Mouse (Mus musculus) midbrain, embryonic 15.5 days (tissue): ENCODE data around the gene Tsr3. TPM values are rescaled to one million over a fixed set of nuclear protein-coding genes. Genes with fewer than 3 reads are reported as not detected.
A peak's percentile ranks its signal among the peaks of the same experiment; 100 is the strongest.

Experiments
- ATAC-seq: fragments of 200-750 bp; cut with Nextera tagmentation; replicated peaks from 2 replicates; pipeline ENCODE4 v1.8.0; 2017; ENCODE audit warnings: moderate TSS enrichment
- H3K27ac ChIP-seq: fragments of 300-500 bp; sonication (generic); 2 replicates; pipeline ENCODE4 v1.5.1; 2015; ENCODE audit warnings: mild to moderate bottlenecking, inconsistent platforms
- H3K27me3 ChIP-seq: fragments of 300-500 bp; sonication (generic); replicated peaks from 2 replicates; pipeline ENCODE4 v1.6.1; 2015; ENCODE audit warnings: inconsistent platforms
- H3K36me3 ChIP-seq: fragments of 300-500 bp; sonication (generic); replicated peaks from 2 replicates; pipeline ENCODE4 v1.6.1; 2015; ENCODE audit warnings: inconsistent platforms
- H3K4me1 ChIP-seq: fragments of 300-500 bp; sonication (generic); 2 replicates; pipeline ENCODE4 v1.6.1; 2015; ENCODE audit warnings: inconsistent platforms
- H3K4me2 ChIP-seq: fragments of 300-500 bp; sonication (generic); 2 replicates; pipeline ENCODE4 v1.6.1; 2015; ENCODE audit warnings: inconsistent platforms, mild to moderate bottlenecking, moderate library complexity
- H3K4me3 ChIP-seq: fragments of 300-500 bp; sonication (generic); 2 replicates; pipeline ENCODE4 v1.5.1; 2015; ENCODE audit warnings: mild to moderate bottlenecking, inconsistent platforms
- H3K9ac ChIP-seq: fragments of 300-500 bp; sonication (generic); 2 replicates; pipeline ENCODE4 v1.6.1; 2015; ENCODE audit warnings: mild to moderate bottlenecking, inconsistent platforms
- H3K9me3 ChIP-seq: fragments of 300-500 bp; sonication (generic); 2 replicates; pipeline ENCODE4 v1.6.1; 2016; ENCODE audit warnings: inconsistent platforms
- WGBS: fragments of 180-500 bp; shearing (Covaris S2); methylation state at CpG from one replicate; pipeline ENCODE4 v1.1.7; 2015; ENCODE audit warnings: mixed read lengths; 5-methylcytosine and 5-hydroxymethylcytosine counted together
- microRNA-seq: library from miRNA; unstranded; fragments of <30 nt; microRNA quantifications from one replicate; pipeline ENCODE4, GENCODE M21; 2016
- polyA plus RNA-seq: library from polyadenylated mRNA; unstranded; fragments of >200 nt; fragmentation: Nextera tagmentation; extraction: Ambion mirVana; gene quantifications from 2 replicates; pipeline ENCODE4 v1.2.1, GENCODE M21; 2015

Gene Tsr3
- polyA plus RNA-seq, 1 experiment from 2014 or later = 62.7 TPM

GRCm38 (mm10) chr17:25274571-25275346 lies 34.8 kb downstream of the Tsr3 start, which contains the start of gene Ube2i:
Gene Ube2i (minus strand): TSS chr17:25274622.
- ATAC-seq = no peak
- Histone ChIP-seq H3K9ac (peak within 1 kb of the TSS; percentile 97), H3K27ac (peak within 1 kb of the TSS; percentile 98), H3K9me3 (no peaks in the 10 kb centered on the region), H3K27me3 (no peaks in the 10 kb centered on the region), H3K36me3 (no peaks in the 10 kb centered on the region), H3K4me3 (peak within 1 kb of the TSS; percentile 97), H3K4me1 (peaks cover 32% of the 10 kb centered on the region), H3K4me2 (peak within 1 kb of the TSS; percentile 79)
- WGBS = 78% methylated on average over 9 of the region's 9 CpGs

DNA sequence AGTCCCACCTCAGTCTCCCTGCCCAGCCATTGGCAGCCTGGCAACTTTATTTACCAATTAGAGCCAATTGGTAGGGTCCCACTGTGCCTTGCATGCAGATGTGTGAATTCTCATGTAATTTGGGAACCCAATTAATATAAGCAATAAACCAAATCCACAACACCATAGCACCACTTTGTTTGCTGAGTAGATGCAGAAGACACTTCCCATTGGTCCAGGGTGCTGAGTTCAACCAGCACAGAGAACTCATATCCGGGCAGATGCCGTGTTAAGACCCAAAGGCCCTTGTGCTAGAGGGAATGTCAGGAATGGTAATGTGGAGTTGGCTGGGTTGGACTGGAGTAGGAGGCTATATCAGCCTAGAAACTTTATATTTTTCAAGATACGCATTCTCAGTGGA lies 35.9 kb downstream of the Tsr3 start:
- H3K4me2 ChIP-seq = no peak overlapping the region
- H3K27ac ChIP-seq = no peak overlapping the region
- 94% methylated on average over 3 of the region's 3 CpGs for WGBS
- H3K9me3 ChIP-seq = no peaks in the 10 kb centered on the region
- no peak for ATAC-seq
- H3K9ac ChIP-seq = no peak overlapping the region
- no peak overlapping the region for H3K4me3 ChIP-seq
- no peaks in the 10 kb centered on the region for H3K36me3 ChIP-seq
- H3K27me3 ChIP-seq = no peaks in the 10 kb centered on the region
- H3K4me1 ChIP-seq = peaks cover 21% of the 10 kb centered on the region

- Histone ChIP-seq H3K4me2 (no peak overlapping the region), H3K27me3 (no peaks in the 10 kb centered on the region), H3K27ac (no peak overlapping the region), H3K9me3 (no peaks in the 10 kb centered on the region), H3K36me3 (no peaks in the 10 kb centered on the region), H3K4me3 (no peak overlapping the region), H3K9ac (no peak overlapping the region), H3K4me1 (no peaks in the 10 kb centered on the region)
- no peak for ATAC-seq
- 55% methylated on average over 11 of the region's 11 CpGs for WGBS
Observed at GRCm38 (mm10) chr17:25282133-25282532, 42.2 kb downstream of the Tsr3 start.

- Histone ChIP-seq H3K36me3 (no peaks in the 10 kb centered on the region), H3K4me3 (no peak overlapping the region), H3K27ac (no peak overlapping the region), H3K9ac (no peak overlapping the region), H3K27me3 (no peaks in the 10 kb centered on the region), H3K4me1 (no peaks in the 10 kb centered on the region), H3K9me3 (no peaks in the 10 kb centered on the region), H3K4me2 (no peak overlapping the region)
- ATAC-seq = no peak
- WGBS = 16% methylated on average over 3 of the region's 3 CpGs
Observed at GRCm38 (mm10) chr17:25285033-25285432, 45.1 kb downstream of the Tsr3 start.

GRCm38 (mm10) chr17:25288842-25289241 lies 48.9 kb downstream of the Tsr3 start:
- WGBS = 21% methylated on average over 4 of the region's 4 CpGs
- no peaks in the 10 kb centered on the region for H3K27me3 ChIP-seq
- no peak for ATAC-seq

GRCm38 (mm10) chr17:25290411-25290810 lies 50.4 kb downstream of the Tsr3 start:
- 34% methylated on average over 4 of the region's 4 CpGs for WGBS

More at GRCm38 (mm10) chr17:25288842-25289241, 48.9 kb downstream of the Tsr3 start:
- no peaks in the 10 kb centered on the region for H3K36me3 ChIP-seq
- no peaks in the 10 kb centered on the region for H3K9me3 ChIP-seq
- H3K27ac ChIP-seq = no peak overlapping the region
- no peaks in the 10 kb centered on the region for H3K4me1 ChIP-seq
- no peak overlapping the region for H3K4me2 ChIP-seq
- H3K9ac ChIP-seq = no peak overlapping the region
- no peak overlapping the region for H3K4me3 ChIP-seq

More at GRCm38 (mm10) chr17:25290411-25290810, 50.4 kb downstream of the Tsr3 start:
- ATAC-seq = no peak
- no peak overlapping the region for H3K9ac ChIP-seq
- no peaks in the 10 kb centered on the region for H3K4me1 ChIP-seq
- H3K36me3 ChIP-seq = no peaks in the 10 kb centered on the region
- no peak overlapping the region for H3K4me2 ChIP-seq
- H3K9me3 ChIP-seq = no peaks in the 10 kb centered on the region
- no peak overlapping the region for H3K4me3 ChIP-seq
- H3K27me3 ChIP-seq = no peaks in the 10 kb centered on the region
- H3K27ac ChIP-seq = no peak overlapping the region

Small RNA genes lying within 50 kb of the gene (microRNA-seq; reads per million reads assigned to microRNA genes)
- gene Mir3547 = 6.8 reads per million, percentile 27 among the genes with 10 or more reads in this experiment

Other genes starting within 250 kb of the Tsr3 start
- 6.3 and 7.1 TPM in 2 replicates for gene Cramp1l, start 224.4 kb upstream of the Tsr3 start, polyA plus RNA-seq
- 20.0 and 22.5 TPM in 2 replicates for gene Ift140, start 224.1 kb upstream of the Tsr3 start, polyA plus RNA-seq
- 12.6 and 13.0 TPM in 2 replicates for gene Tmem204, start 156.6 kb upstream of the Tsr3 start, polyA plus RNA-seq
- gene Telo2, start 124.2 kb upstream of the Tsr3 start, polyA plus RNA-seq = 57.8 and 67.0 TPM in 2 replicates
- not detected in 2 replicates for gene Ptx4, start 119.4 kb upstream of the Tsr3 start, polyA plus RNA-seq
- 35.0 and 36.3 TPM in 2 replicates for gene Clcn7, start 106.8 kb upstream of the Tsr3 start, polyA plus RNA-seq
- not detected in 2 replicates for gene Ccdc154, start 77.7 kb upstream of the Tsr3 start, polyA plus RNA-seq
- not detected in 2 replicates for gene Gm38655, start 64.7 kb upstream of the Tsr3 start, polyA plus RNA-seq
- gene BC003965, start 55.6 kb upstream of the Tsr3 start, polyA plus RNA-seq = 34.4 and 35.7 TPM in 2 replicates
- gene Unkl, start 51.8 kb upstream of the Tsr3 start, polyA plus RNA-seq = 17.1 TPM in 2 replicates
- 96.0 and 108 TPM in 2 replicates for gene Gnptg, start within 50 bp of the Tsr3 start, polyA plus RNA-seq
- 26.8 and 30.3 TPM in 2 replicates for gene Baiap3, start 16.2 kb downstream of the Tsr3 start, polyA plus RNA-seq
- gene Ube2i, start 34.5 kb downstream of the Tsr3 start, polyA plus RNA-seq = 503 and 512 TPM in 2 replicates
- gene Prss34, start 58.2 kb downstream of the Tsr3 start, polyA plus RNA-seq = 0.23 TPM in 1 of 2 replicates, not detected in the other
- gene Prss28, start 68.5 kb downstream of the Tsr3 start, polyA plus RNA-seq = not detected in 2 replicates
- not detected in 2 replicates for gene Prss29, start 78.5 kb downstream of the Tsr3 start, polyA plus RNA-seq
- gene Tpsab1, start 105.4 kb downstream of the Tsr3 start, polyA plus RNA-seq = not detected in 2 replicates
- 0.15 and 0.70 TPM in 2 replicates for gene Tpsb2, start 126.1 kb downstream of the Tsr3 start, polyA plus RNA-seq
- 0.79 and 0.93 TPM in 2 replicates for gene Tpsg1, start 129.1 kb downstream of the Tsr3 start, polyA plus RNA-seq
- 14.2 and 15.7 TPM in 2 replicates for gene Cacna1h, start 193.6 kb downstream of the Tsr3 start, polyA plus RNA-seq
- gene Tekt4, start 214.4 kb downstream of the Tsr3 start, polyA plus RNA-seq = 1.2 TPM in 2 replicates